Mouse (Mus musculus): ENCODE results near the gene Hspd1. TPM values are rescaled to one million over a fixed set of nuclear protein-coding genes. Genes with fewer than 3 reads are reported as not detected.
A peak's percentile ranks its signal among the peaks of the same experiment; 100 is the strongest.
"Not testable (repeated sequence)": the region's sequence is repeated elsewhere in the genome, so short reads cannot be mapped to it uniquely, and the experiment has no call there.

Hspd1 gene
- total and polyA plus RNA-seq, 2 experiments: 52.3 to 301 TPM

GRCm38 (mm10) chr1:55131424-55132014 lies 43.5 kb upstream of the Hspd1 start:
- H3K9ac ChIP-seq (ENCODE audit: low read depth, low read length): peak overlapping the region; percentile 82

GRCm38 (mm10) chr1:55130943-55131401 lies 42.9 kb upstream of the Hspd1 start, which contains the start of gene Mob4:
Gene Mob4 (plus strand): TSS chr1:55131231.
- Histone ChIP-seq H3K79me2 (ENCODE audit: control insufficient read depth, insufficient read depth, low read length) (peaks cover 14% of the 10 kb centered on the region; the same call in 1 of the 2 replicates), H3K27ac (replicated peaks; ENCODE audit: insufficient read depth, low read depth, low read length) (peak within 1 kb of the TSS; percentile 79), H3K4me3 (ENCODE audit: insufficient read depth, low read depth, low read length) (peak within 1 kb of the TSS; percentile 69), H3K36me3 (ENCODE audit: control insufficient read depth, insufficient read depth, low read length) (no peaks in the 10 kb centered on the region; the same call in 1 of the 2 replicates), H3K27me3 (ENCODE audit: control insufficient read depth, insufficient read depth, low read length) (no peaks in the 10 kb centered on the region), H3K4me1 (ENCODE audit: control insufficient read depth, insufficient read depth, low read length) (peaks cover 4% of the 10 kb centered on the region; the same call in 1 of the 2 replicates), H3K9ac (ENCODE audit: low read depth, low read length) (peak within 1 kb of the TSS; percentile 82)
- WGBS: under 1% methylated on average over 41 of the region's 42 CpGs
- no peak for TF ChIP-seq CTCF (IDR thresholded peaks at IDR 0.05; ENCODE audit: low read depth, low read length)
- peak; percentile 77 for TF ChIP-seq POLR2A (IDR thresholded peaks at IDR 0.05; ENCODE audit: extremely low read depth, insufficient read depth, low read length)
- peak; percentile 92 for DNase-seq (ENCODE audit: extremely low read depth, low read depth, low spot score)

More at GRCm38 (mm10) chr1:55131424-55132014, 43.5 kb upstream of the Hspd1 start:
- H3K36me3 ChIP-seq (ENCODE audit: control insufficient read depth, insufficient read depth, low read length): no peaks in the 10 kb centered on the region; the same call in 1 of the 2 replicates
- no peaks in the 10 kb centered on the region for H3K27me3 ChIP-seq (ENCODE audit: control insufficient read depth, insufficient read depth, low read length)
- H3K27ac ChIP-seq (replicated peaks; ENCODE audit: insufficient read depth, low read depth, low read length): peak overlapping the region; percentile 79
- peak; percentile 50 for DNase-seq (ENCODE audit: extremely low read depth, low read depth, low spot score)
- no peak for TF ChIP-seq CTCF (IDR thresholded peaks at IDR 0.05; ENCODE audit: low read depth, low read length)
- TF ChIP-seq POLR2A (IDR thresholded peaks at IDR 0.05; ENCODE audit: extremely low read depth, insufficient read depth, low read length): no peak
- peaks cover 15% of the 10 kb centered on the region; the same call in 1 of the 2 replicates for H3K79me2 ChIP-seq (ENCODE audit: control insufficient read depth, insufficient read depth, low read length)
- peak overlapping the region; percentile 69 for H3K4me3 ChIP-seq (ENCODE audit: insufficient read depth, low read depth, low read length)
- WGBS: under 1% methylated on average over 31 of the region's 47 CpGs
- H3K4me1 ChIP-seq (ENCODE audit: control insufficient read depth, insufficient read depth, low read length): peaks cover 4% of the 10 kb centered on the region; the same call in 1 of the 2 replicates

- Histone ChIP-seq H3K9ac (ENCODE audit: low read depth, low read length) (no peak overlapping the region), H3K79me2 (ENCODE audit: control insufficient read depth, insufficient read depth, low read length) (peaks cover 12% of the 10 kb centered on the region; the same call in 1 of the 2 replicates), H3K4me1 (ENCODE audit: control insufficient read depth, insufficient read depth, low read length) (peaks cover 4% of the 10 kb centered on the region; the same call in 1 of the 2 replicates), H3K27me3 (ENCODE audit: control insufficient read depth, insufficient read depth, low read length) (no peaks in the 10 kb centered on the region), H3K27ac (replicated peaks; ENCODE audit: insufficient read depth, low read depth, low read length) (peak overlapping the region; percentile 13), H3K4me3 (ENCODE audit: insufficient read depth, low read depth, low read length) (peak overlapping the region; percentile 69), H3K36me3 (ENCODE audit: control insufficient read depth, insufficient read depth, low read length) (no peaks in the 10 kb centered on the region)
- TF ChIP-seq CTCF (IDR thresholded peaks at IDR 0.05; ENCODE audit: low read depth, low read length) (no peak), POLR2A (IDR thresholded peaks at IDR 0.05; ENCODE audit: extremely low read depth, insufficient read depth, low read length) (no peak)
- no peak for DNase-seq (ENCODE audit: extremely low read depth, low read depth, low spot score)
- 56% methylated on average over 10 of the region's 10 CpGs for WGBS
Measured at GRCm38 (mm10) chr1:55130190-55130916, 42.3 kb upstream of the Hspd1 start.

- H3K9ac ChIP-seq (ENCODE audit: low read depth, low read length): no peak overlapping the region
- no peak overlapping the region for H3K27ac ChIP-seq (replicated peaks; ENCODE audit: insufficient read depth, low read depth, low read length)
- H3K79me2 ChIP-seq (ENCODE audit: control insufficient read depth, insufficient read depth, low read length): peaks cover 12% of the 10 kb centered on the region; the same call in 1 of the 2 replicates
- H3K27me3 ChIP-seq (ENCODE audit: control insufficient read depth, insufficient read depth, low read length): no peaks in the 10 kb centered on the region
- no peak for TF ChIP-seq CTCF (IDR thresholded peaks at IDR 0.05; ENCODE audit: low read depth, low read length)
- no peak for TF ChIP-seq POLR2A (IDR thresholded peaks at IDR 0.05; ENCODE audit: extremely low read depth, insufficient read depth, low read length)
- peaks cover 4% of the 10 kb centered on the region; the same call in 1 of the 2 replicates for H3K4me1 ChIP-seq (ENCODE audit: control insufficient read depth, insufficient read depth, low read length)
- H3K36me3 ChIP-seq (ENCODE audit: control insufficient read depth, insufficient read depth, low read length): no peaks in the 10 kb centered on the region
- peak; percentile 28 for DNase-seq (ENCODE audit: extremely low read depth, low read depth, low spot score)
- 82% methylated on average over 5 of the region's 5 CpGs for WGBS
- H3K4me3 ChIP-seq (ENCODE audit: insufficient read depth, low read depth, low read length): no peak overlapping the region
Measured at GRCm38 (mm10) chr1:55129716-55130115, 41.7 kb upstream of the Hspd1 start.

GRCm38 (mm10) chr1:55124136-55124535 lies 36.1 kb upstream of the Hspd1 start:
- H3K4me3 ChIP-seq (ENCODE audit: insufficient read depth, low read depth, low read length); H3K4me1 ChIP-seq (ENCODE audit: control insufficient read depth, insufficient read depth, low read length); H3K36me3 ChIP-seq (ENCODE audit: control insufficient read depth, insufficient read depth, low read length); H3K9ac ChIP-seq (ENCODE audit: low read depth, low read length); DNase-seq (ENCODE audit: extremely low read depth, low read depth, low spot score); H3K27ac ChIP-seq (replicated peaks; ENCODE audit: insufficient read depth, low read depth, low read length); H3K79me2 ChIP-seq (ENCODE audit: control insufficient read depth, insufficient read depth, low read length); H3K27me3 ChIP-seq (ENCODE audit: control insufficient read depth, insufficient read depth, low read length): not testable (repeated sequence)
- 98% methylated on average over 2 of the region's 2 CpGs for WGBS

Data from liver, adult 2 months (tissue).